ENCODE assay signal across 8 mouse cellular contexts in genomic region chr19:53037925-53038419, GRCm38 (mm10). TPM values are rescaled to one million over a fixed set of nuclear protein-coding genes. Genes with fewer than 3 reads are reported as not detected.
DNase-seq lines count a peak whose midpoint lies in the region; ATAC-seq and TF ChIP-seq lines count a peak whose summit lies in the region.

No protein-coding gene starts in this region.

- peak overlapping the region; percentile 62 for H3K4me2 ChIP-seq in limb, embryonic 15.5 days
- H3K4me2 ChIP-seq in stomach, embryonic 14.5 days (replicated peaks; ENCODE audit: low read depth, low read length) = peak overlapping the region; percentile 49

- no peaks in the 10 kb centered on the region for H3K9me3 ChIP-seq in limb, embryonic 15.5 days
- H3K9me3 ChIP-seq in stomach, embryonic 14.5 days (ENCODE audit: control insufficient read depth, low read depth, low read length) = no peaks in the 10 kb centered on the region

- H3K4me1 ChIP-seq in limb, embryonic 15.5 days = peaks cover 22% of the 10 kb centered on the region
- peaks cover 12% of the 10 kb centered on the region for H3K4me1 ChIP-seq in stomach, embryonic 14.5 days (ENCODE audit: control insufficient read depth, insufficient read depth, low read length)

- H3K9ac ChIP-seq in limb, embryonic 15.5 days = peak overlapping the region; percentile 81
- peak overlapping the region; percentile 93 for H3K9ac ChIP-seq in stomach, embryonic 14.5 days (replicated peaks; ENCODE audit: low read depth, low read length)

- no peaks in the 10 kb centered on the region for H3K27me3 ChIP-seq in C2C12 (ENCODE audit: control insufficient read depth, insufficient read depth, insufficient read length)
- H3K27me3 ChIP-seq in limb, embryonic 15.5 days = no peaks in the 10 kb centered on the region
- no peaks in the 10 kb centered on the region for H3K27me3 ChIP-seq in stomach, embryonic 14.5 days (ENCODE audit: control insufficient read depth, insufficient read depth, low read length)

- H3K4me3 ChIP-seq in C2C12 (ENCODE audit: insufficient read depth, poor library complexity, severe bottlenecking) = peak overlapping the region; percentile 80
- peak overlapping the region; percentile 72 for H3K4me3 ChIP-seq in limb, embryonic 15.5 days
- peak overlapping the region; percentile 93 for H3K4me3 ChIP-seq in stomach, embryonic 14.5 days (ENCODE audit: low read depth, low read length)

- no peaks in the 10 kb centered on the region for H3K36me3 ChIP-seq in C2C12 (ENCODE audit: control insufficient read depth, insufficient read depth)
- no peaks in the 10 kb centered on the region for H3K36me3 ChIP-seq in limb, embryonic 15.5 days
- no peaks in the 10 kb centered on the region for H3K36me3 ChIP-seq in stomach, embryonic 14.5 days (ENCODE audit: control insufficient read depth, insufficient read depth, low read length)

- ATAC-seq in frontal cortex, adult (ENCODE audit: low TSS enrichment) = peak; percentile 55
- ATAC-seq in erythroblast, adult 5-6 weeks (replicated peaks; ENCODE audit: low FRiP score, poor library complexity, severe bottlenecking) = 0 out of 2 replicates have a peak, but pooled peaks have one; percentile 3
- ATAC-seq in limb, embryonic 15.5 days (ENCODE audit: insufficient number of reproducible peaks, low FRiP score, low TSS enrichment, low read depth) = no peak
- peak; percentile 31; the same call in 1 of the 2 replicates for ATAC-seq in stomach, embryonic 14.5 days (ENCODE audit: insufficient number of reproducible peaks, insufficient read depth, low FRiP score, low read depth)

- peaks cover 29% of the 10 kb centered on the region for H3K79me3 ChIP-seq in C2C12 (ENCODE audit: low read depth)

- peaks cover 49% of the 10 kb centered on the region for H3K79me2 ChIP-seq in C2C12 (ENCODE audit: control insufficient read depth, insufficient read depth)

- TF ChIP-seq CTCF in C2C12 (IDR thresholded peaks at IDR 0.05; ENCODE audit: control insufficient read depth, insufficient read depth, insufficient read length) = no peak

- intact Hi-C loops in left cerebral cortex, postnatal 36 days (cut with DNase I) = loop anchor here (2.0 kb wide), 1 partner anchor 105 kb away; no protein-coding TSS in a partner anchor

- under 1% methylated on average over 27 of the region's 28 CpGs for WGBS in limb, embryonic 15.5 days
- under 1% methylated on average over 28 of the region's 28 CpGs for WGBS in stomach, embryonic 14.5 days

- peak overlapping the region; percentile 59 for H3ac ChIP-seq in C2C12 (ENCODE audit: control insufficient read depth, insufficient read length, low read depth)

- H3K27ac ChIP-seq in limb, embryonic 15.5 days = peak overlapping the region; percentile 88
- peak overlapping the region; percentile 86 for H3K27ac ChIP-seq in stomach, embryonic 14.5 days (ENCODE audit: low read length)

- no peak for DNase-seq in frontal cortex, postnatal 25 days (ENCODE audit: low spot score in 2 of 2)
- DNase-seq in urinary bladder, postnatal 36 days (ENCODE audit: low spot score in 2 of 2) = no peak
- DNase-seq in left cerebral cortex, postnatal 36 days (ENCODE audit: low spot score in 2 of 2) = no peak

TF ChIP-seq in C2C12, 6 proteins besides CTCF, POLR2A, EP300 and RAD21:
- no peak for TF ChIP-seq USF1 (IDR thresholded peaks at IDR 0.05; ENCODE audit: low read depth)
- TF ChIP-seq MAX (IDR thresholded peaks at IDR 0.05) = no peak
- TF ChIP-seq MYOG (IDR thresholded peaks at IDR 0.05; ENCODE audit: control insufficient read depth, extremely low read depth, insufficient read length) = no peak
- TF ChIP-seq MYOD1 (IDR thresholded peaks at IDR 0.05; ENCODE audit: control insufficient read depth, insufficient read length, low read depth) = no peak
- TF ChIP-seq FOSL1 (IDR thresholded peaks at IDR 0.05; ENCODE audit: insufficient read depth, low read length, poor library complexity, severe bottlenecking) = no peak
- TF ChIP-seq CEBPB (IDR thresholded peaks at IDR 0.05; ENCODE audit: low read depth) = no peak

RNA-seq across cellular contexts. Expression of gene Xpnpep1, which starts 2.0 kb away (rescaled TPM):
- 132 TPM for polyA plus RNA-seq in C2C12 (2012; fragmentation: generic; extraction: Trizol)
- 17.1 and 32.0 TPM in 2 replicates for total RNA-seq in erythroblast, adult 5-6 weeks (2015; ENCODE audit: low replicate concordance)
- total RNA-seq in erythroblast, adult 5-6 weeks (2017; ENCODE audit: low replicate concordance) = 21.7 and 28.4 TPM in 2 replicates
- polyA plus RNA-seq in limb, embryonic 15.5 days (2015; fragmentation: Nextera tagmentation; extraction: Ambion mirVana) = 144 and 161 TPM in 2 replicates
- polyA plus RNA-seq in stomach, embryonic 14.5 days (2014; fragmentation: Nextera tagmentation; extraction: Ambion mirVana) = 157 TPM in 2 replicates
- 10 to 100 TPM; 61.8 to 70.3 TPM for total RNA-seq in left cerebral cortex, postnatal 36 days (2021)
